Mouse (Mus musculus) kidney, postnatal 0 days (tissue): ENCODE results near the gene Gm10282. TPM values are rescaled to one million over a fixed set of nuclear protein-coding genes. Genes with fewer than 3 reads are reported as not detected.

Experiments
- ATAC-seq: fragments of 200-750 bp; cut with Nextera tagmentation; replicated peaks from 2 replicates; pipeline ENCODE4 v1.8.0; 2017; ENCODE audit warnings: low read depth, moderate number of reproducible peaks, moderate TSS enrichment, moderate library complexity; ENCODE audit not compliant: low FRiP score
- DNase-seq: peaks from one replicate; pipeline ENCODE4 v3.0.0-alpha.2; 2016; ENCODE audit warnings: low spot score
- H3K27ac ChIP-seq: fragments of 300-500 bp; sonication (generic); 2 replicates; pipeline ENCODE4 v1.5.1; 2014; ENCODE audit warnings: mild to moderate bottlenecking
- H3K27me3 ChIP-seq: fragments of 300-500 bp; sonication (generic); 2 replicates; pipeline ENCODE4 v1.6.1; 2014; ENCODE audit warnings: low read length, mixed read lengths; ENCODE audit not compliant: insufficient read depth
- H3K36me3 ChIP-seq: fragments of 300-500 bp; sonication (generic); 2 replicates; pipeline ENCODE4 v1.6.1; 2014; ENCODE audit warnings: low read length, mixed read lengths; ENCODE audit not compliant: insufficient read depth
- H3K4me1 ChIP-seq: fragments of 300-500 bp; sonication (generic); replicated peaks from 2 replicates; pipeline ENCODE4 v1.6.1; 2014; ENCODE audit warnings: antibody characterized with exemption, low read length, mixed read lengths; ENCODE audit not compliant: insufficient read depth
- H3K4me2 ChIP-seq: fragments of 300-500 bp; sonication (generic); 2 replicates; pipeline ENCODE4 v1.6.1; 2014; ENCODE audit warnings: mild to moderate bottlenecking, low read length, moderate library complexity, mixed read lengths
- H3K4me3 ChIP-seq: fragments of 300-500 bp; sonication (generic); replicated peaks from 2 replicates; pipeline ENCODE4 v1.5.1; 2014; ENCODE audit warnings: low read depth, low read length
- H3K9ac ChIP-seq: fragments of 300-500 bp; sonication (generic); 2 replicates; pipeline ENCODE4 v1.6.1; 2014; ENCODE audit warnings: low read depth, low read length
- H3K9me3 ChIP-seq: fragments of 300-500 bp; sonication (generic); replicated peaks from 2 replicates; pipeline ENCODE4 v1.6.1; 2016; ENCODE audit warnings: low read length, inconsistent platforms, mixed read lengths
- CTCF ChIP-seq: IDR thresholded peaks from 2 replicates; pipeline ENCODE4 v1.5.1; 2016; ENCODE audit warnings: antibody characterized with exemption, low read depth, mild to moderate bottlenecking, moderate library complexity
- WGBS: fragments of 180-500 bp; shearing (Covaris S2); extraction: QIAGEN DNeasy Blood & Tissue Kit; methylation state at CpG from one replicate; pipeline ENCODE4 v1.1.7; 2014; 5-methylcytosine and 5-hydroxymethylcytosine counted together
- polyA plus RNA-seq: library from polyadenylated mRNA; unstranded; fragments of >200 nt; fragmentation: Nextera tagmentation; extraction: Ambion mirVana; gene quantifications from 2 replicates; pipeline ENCODE4 v1.2.1, GENCODE M21; 2015

Gm10282 gene
- polyA plus RNA-seq, 1 experiment from 2014 or later = 22.8 TPM

DNA sequence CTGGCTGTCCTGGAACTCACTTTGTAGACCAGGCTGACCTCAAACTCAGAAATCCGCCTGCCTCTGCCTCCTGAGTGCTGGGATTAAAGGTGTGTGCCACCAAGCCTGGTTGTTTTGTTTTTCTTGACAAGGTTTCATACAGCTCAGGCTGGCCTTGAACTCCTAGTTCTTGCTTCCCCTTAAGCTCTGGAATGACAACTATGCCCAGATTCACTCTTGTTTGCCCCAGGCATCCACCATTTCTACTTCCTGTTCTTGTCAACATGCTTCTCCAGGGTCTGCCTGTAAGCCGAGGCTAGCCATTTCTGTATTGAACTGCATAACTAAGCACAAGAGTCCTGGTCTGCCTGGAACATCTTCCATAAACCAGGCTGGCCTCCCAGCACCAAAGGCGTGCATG lies 24.1 kb upstream of the Gm10282 start:
- Histone ChIP-seq H3K9me3 (no peaks in the 10 kb centered on the region), H3K4me2 (no peak overlapping the region), H3K4me3 (no peak overlapping the region), H3K27ac (no peak overlapping the region), H3K9ac (no peak overlapping the region), H3K27me3 (no peaks in the 10 kb centered on the region), H3K36me3 (no peaks in the 10 kb centered on the region), H3K4me1 (no peaks in the 10 kb centered on the region)
- no peak for TF ChIP-seq CTCF
- 94% methylated on average over 3 of the region's 3 CpGs for WGBS
- DNase-seq = no peak
- no peak for ATAC-seq

DNA sequence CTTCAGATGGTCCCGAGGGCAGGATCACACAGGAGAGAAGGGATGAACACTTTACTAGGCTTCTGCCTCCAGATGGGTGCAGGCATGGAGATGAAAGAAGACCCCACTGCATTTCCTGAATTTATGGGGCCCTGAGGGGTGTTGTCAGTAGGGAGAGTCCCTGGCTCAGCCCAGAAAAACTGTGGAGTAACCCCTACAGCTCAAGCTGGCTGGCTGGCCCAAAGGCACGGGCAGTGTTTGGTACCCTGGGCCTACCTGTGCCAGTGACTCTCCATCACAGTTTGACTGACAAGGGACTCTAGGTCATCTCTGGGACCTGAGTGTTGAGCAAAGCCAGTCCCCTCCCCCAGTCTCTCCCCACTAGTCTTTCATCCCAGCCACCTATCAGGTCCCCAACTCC lies 19.6 kb upstream of the Gm10282 start:
- Histone ChIP-seq H3K4me3 (no peak overlapping the region), H3K27ac (no peak overlapping the region), H3K9ac (no peak overlapping the region), H3K27me3 (no peaks in the 10 kb centered on the region; the same call in 1 of the 2 replicates), H3K9me3 (no peaks in the 10 kb centered on the region), H3K4me2 (no peak overlapping the region), H3K4me1 (0 out of 2 replicates have a peak, but pooled peaks cover 11% of the 10 kb centered on the region), H3K36me3 (0 out of 2 replicates have a peak, but pooled peaks cover 3% of the 10 kb centered on the region)
- DNase-seq (no peak), ATAC-seq (no peak)
- 65% methylated on average over 2 of the region's 2 CpGs for WGBS
- no peak for TF ChIP-seq CTCF

- 77% methylated on average over 10 of the region's 10 CpGs for WGBS
- Histone ChIP-seq H3K27ac (no peak overlapping the region), H3K9me3 (no peaks in the 10 kb centered on the region), H3K36me3 (0 out of 2 replicates have a peak, but pooled peaks cover 3% of the 10 kb centered on the region), H3K4me1 (0 out of 2 replicates have a peak, but pooled peaks cover 13% of the 10 kb centered on the region), H3K9ac (no peak overlapping the region), H3K27me3 (no peaks in the 10 kb centered on the region; the same call in 1 of the 2 replicates), H3K4me3 (no peak overlapping the region), H3K4me2 (no peak overlapping the region)
- DNase-seq (no peak), ATAC-seq (no peak)
- no peak for TF ChIP-seq CTCF
These were observed 19.1 kb upstream of the Gm10282 start for GRCm38 (mm10) chr8:72324036-72324706.

DNA sequence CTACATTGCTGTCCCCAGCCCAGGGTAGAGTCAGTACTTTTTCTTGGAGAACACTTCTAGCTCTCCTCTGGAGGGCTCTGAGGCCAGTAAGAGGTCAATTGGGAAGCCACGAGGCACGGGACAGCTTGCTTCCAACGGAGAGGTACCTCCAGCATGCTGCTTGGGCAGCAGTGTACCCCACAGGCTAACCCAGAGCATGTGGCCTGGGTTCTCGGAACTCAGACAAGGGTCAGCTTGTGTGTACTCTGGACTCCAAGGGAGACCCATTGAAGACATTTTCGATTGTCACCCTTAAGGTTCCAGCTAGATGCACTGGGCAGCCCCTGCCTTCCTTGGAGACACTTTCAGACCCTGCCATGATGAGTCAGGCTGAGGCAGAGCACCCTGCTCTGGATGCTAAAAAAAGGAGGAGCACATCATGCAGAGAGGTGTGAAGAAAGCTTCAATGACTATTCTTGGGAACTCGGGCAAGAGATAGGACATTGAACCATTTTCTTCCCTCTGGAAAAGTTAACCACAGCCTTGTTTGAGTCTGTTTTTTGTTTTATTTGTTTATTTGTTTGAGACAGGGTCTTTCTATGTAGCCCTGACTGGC lies 18.2 kb upstream of the Gm10282 start:
- ATAC-seq = no peak
- no peak for TF ChIP-seq CTCF
- no peak overlapping the region for H3K4me3 ChIP-seq
- H3K27me3 ChIP-seq = no peaks in the 10 kb centered on the region; the same call in 1 of the 2 replicates
- H3K9me3 ChIP-seq = no peaks in the 10 kb centered on the region
- DNase-seq = no peak
- WGBS = 60% methylated on average over 6 of the region's 6 CpGs
- 0 out of 2 replicates have a peak, but pooled peaks cover 13% of the 10 kb centered on the region for H3K4me1 ChIP-seq
- H3K9ac ChIP-seq = no peak overlapping the region
- H3K4me2 ChIP-seq = 0 out of 2 replicates have a peak overlapping the region, but pooled peaks have one; percentile 68
- H3K36me3 ChIP-seq = 0 out of 2 replicates have a peak, but pooled peaks cover 3% of the 10 kb centered on the region
- H3K27ac ChIP-seq = 0 out of 2 replicates have a peak overlapping the region, but pooled peaks have one; percentile 25

GRCm38 (mm10) chr8:72322471-72322889 lies 17.4 kb upstream of the Gm10282 start:
- no peaks in the 10 kb centered on the region for H3K9me3 ChIP-seq
- DNase-seq (no peak), ATAC-seq (no peak)
- H3K4me2 ChIP-seq = peak overlapping the region; percentile 68
- 0 out of 2 replicates have a peak, but pooled peaks cover 13% of the 10 kb centered on the region for H3K4me1 ChIP-seq
- 0 out of 2 replicates have a peak, but pooled peaks cover 3% of the 10 kb centered on the region for H3K36me3 ChIP-seq
- no peaks in the 10 kb centered on the region; the same call in 1 of the 2 replicates for H3K27me3 ChIP-seq
- H3K4me3 ChIP-seq = no peak overlapping the region; the same call in 1 of the 2 replicates
- H3K27ac ChIP-seq = 0 out of 2 replicates have a peak overlapping the region, but pooled peaks have one; percentile 25
- 73% methylated on average over 7 of the region's 7 CpGs for WGBS
- no peak for TF ChIP-seq CTCF
- 0 out of 2 replicates have a peak overlapping the region, but pooled peaks have one; percentile 18 for H3K9ac ChIP-seq
